In genomic region chr4:131917010-131917555, GRCm38 (mm10) we compare ENCODE assay signal across 17 mouse cellular contexts. TPM values are rescaled to one million over a fixed set of nuclear protein-coding genes. Genes with fewer than 3 reads are reported as not detected.
DNase-seq lines count a peak whose midpoint lies in the region; ATAC-seq and TF ChIP-seq lines count a peak whose summit lies in the region.
"Had no signal": no experiment of that assay in that cellular context is flagged by ENCODE, and none has a peak within 500 bp of the region (broad histone marks: within the 10 kb centered on the region; RNA-seq: fewer than 3 reads in every experiment).

No protein-coding gene starts in this region.

- no peak overlapping the region for H3K9ac ChIP-seq in heart, adult 2 months (ENCODE audit: low read depth, low read length)
- H3K9ac ChIP-seq in kidney, postnatal 0 days (ENCODE audit: low read depth, low read length), result no peak overlapping the region
- no peak overlapping the region for H3K9ac ChIP-seq in forebrain, postnatal 0 days
- H3K9ac ChIP-seq: hindbrain, embryonic 13.5 days; midbrain, embryonic 15.5 days; neural tube, embryonic 12.5 days had no signal

- no peak for TF ChIP-seq CTCF in heart, adult 2 months (IDR thresholded peaks at IDR 0.05)
- TF ChIP-seq CTCF in kidney, postnatal 0 days (IDR thresholded peaks at IDR 0.05; ENCODE audit: low read depth), result no peak
- TF ChIP-seq CTCF in forebrain, postnatal 0 days (IDR thresholded peaks at IDR 0.05; ENCODE audit: low read depth), result no peak

- H3K79me2 ChIP-seq in heart, adult 2 months (replicated peaks; ENCODE audit: control insufficient read depth, insufficient read depth, low read length), result no peaks in the 10 kb centered on the region

- H3K9me3 ChIP-seq in kidney, postnatal 0 days (replicated peaks; ENCODE audit: low read length), result no peaks in the 10 kb centered on the region
- no peaks in the 10 kb centered on the region for H3K9me3 ChIP-seq in forebrain, postnatal 0 days (ENCODE audit: low read length)
- H3K9me3 ChIP-seq: forebrain, embryonic 10.5 days; hindbrain, embryonic 13.5 days; midbrain, embryonic 15.5 days; neural tube, embryonic 12.5 days had no signal

- H3K4me3 ChIP-seq in heart, adult 2 months, result no peak overlapping the region
- no peak overlapping the region for H3K4me3 ChIP-seq in kidney, postnatal 0 days (replicated peaks; ENCODE audit: low read depth, low read length)
- H3K4me3 ChIP-seq in forebrain, postnatal 0 days (ENCODE audit: low read depth, low read length), result no peak overlapping the region
- H3K4me3 ChIP-seq: forebrain, embryonic 10.5 days; hindbrain, embryonic 13.5 days; left cerebral cortex, adult 2 months; midbrain, embryonic 15.5 days; neural tube, embryonic 12.5 days had no signal

- no peak overlapping the region for H3K4me2 ChIP-seq in kidney, postnatal 0 days (ENCODE audit: low read length)
- no peak overlapping the region for H3K4me2 ChIP-seq in forebrain, postnatal 0 days (ENCODE audit: low read depth)
- H3K4me2 ChIP-seq: hindbrain, embryonic 13.5 days; midbrain, embryonic 15.5 days had no signal

- peak in 1 of 2 experiments; percentile 20 for DNase-seq in heart, adult 2 months
- DNase-seq in heart, adult 8-10 months (ENCODE audit: low spot score), result no peak
- DNase-seq in kidney, adult 9 months, result peak; percentile 48
- DNase-seq in kidney, adult 11 months, result no peak
- DNase-seq in kidney, postnatal 0 days (ENCODE audit: low spot score), result peak; percentile 37
- DNase-seq in layer of hippocampus, adult 11-12 months (ENCODE audit: low spot score), result no peak
- DNase-seq in forebrain, postnatal 0 days, result no peak

- intact Hi-C loops in heart, adult 2 months (cut with DNase I), result loop anchor here (2.0 to 5.0 kb wide), 2 partner anchors 50 to 162 kb away; no protein-coding TSS in a partner anchor

- H3K36me3 ChIP-seq in heart, adult 2 months (ENCODE audit: control insufficient read depth, insufficient read depth, low read length), result no peaks in the 10 kb centered on the region
- no peaks in the 10 kb centered on the region for H3K36me3 ChIP-seq in kidney, postnatal 0 days (ENCODE audit: insufficient read depth, low read length)
- no peaks in the 10 kb centered on the region for H3K36me3 ChIP-seq in forebrain, postnatal 0 days (ENCODE audit: insufficient read depth)
- H3K36me3 ChIP-seq: hindbrain, embryonic 13.5 days; midbrain, embryonic 15.5 days; neural tube, embryonic 12.5 days had no signal

- TF ChIP-seq EP300 in heart, adult 2 months (IDR thresholded peaks at IDR 0.05; ENCODE audit: insufficient read depth, low read depth, low read length), result no peak

- H3K27me3 ChIP-seq in heart, adult 2 months (ENCODE audit: control insufficient read depth, insufficient read depth, low read length), result no peaks in the 10 kb centered on the region
- peaks cover 6% of the 10 kb centered on the region; the same call in 1 of the 2 replicates for H3K27me3 ChIP-seq in kidney, postnatal 0 days (ENCODE audit: insufficient read depth, low read length)
- peaks cover 85% of the 10 kb centered on the region for H3K27me3 ChIP-seq in forebrain, postnatal 0 days (ENCODE audit: insufficient read depth, low read length)
- H3K27me3 ChIP-seq: CH12.LX, Patski had no signal

- H3K27ac ChIP-seq in heart, adult 2 months, result peak overlapping the region; percentile 33; the same call in 1 of the 2 replicates
- H3K27ac ChIP-seq in kidney, postnatal 0 days, result peak overlapping the region; percentile 65
- no peak overlapping the region for H3K27ac ChIP-seq in forebrain, postnatal 0 days (ENCODE audit: low read depth, low read length)
- H3K27ac ChIP-seq: forebrain, embryonic 10.5 days; hindbrain, embryonic 13.5 days; left cerebral cortex, adult 2 months; midbrain, embryonic 15.5 days; neural tube, embryonic 12.5 days had no signal

- TF ChIP-seq POLR2A in heart, adult 2 months (IDR thresholded peaks at IDR 0.05; ENCODE audit: insufficient read depth, low read depth, low read length), result no peak

- ATAC-seq in kidney, postnatal 0 days (replicated peaks; ENCODE audit: low FRiP score, low read depth), result no peak
- no peak for ATAC-seq in forebrain, postnatal 0 days
- ATAC-seq: inflammation-experienced regulatory T-cells, adult 6 months; midbrain, embryonic 15.5 days had no signal

- 54% methylated on average over 10 of the region's 10 CpGs for WGBS in heart, adult 2 months
- 58% methylated on average over 10 of the region's 10 CpGs for WGBS in kidney, postnatal 0 days
- 82% methylated on average over 10 of the region's 10 CpGs for WGBS in forebrain, postnatal 0 days

- H3K4me1 ChIP-seq in heart, adult 2 months (ENCODE audit: control insufficient read depth, insufficient read depth, low read length), result peaks cover 12% of the 10 kb centered on the region
- H3K4me1 ChIP-seq in kidney, postnatal 0 days (replicated peaks; ENCODE audit: insufficient read depth, low read length), result peaks cover 37% of the 10 kb centered on the region
- H3K4me1 ChIP-seq in forebrain, postnatal 0 days (ENCODE audit: insufficient read depth), result no peaks in the 10 kb centered on the region

RNA-seq across cellular contexts. Expression of gene Tmem200b, which starts 4.5 kb away (rescaled TPM):
- total RNA-seq in heart, adult 2 months (2021), result 1 to 10 TPM; 7.3 to 7.4 TPM
- 6.9 and 10.4 TPM in 2 replicates for polyA plus RNA-seq in heart, adult 2 months (2012; rRNA removed)
- 1 to 10 TPM; 4.3 to 6.5 (median 5.1) TPM for total RNA-seq in heart, adult 8-10 months (2022)
- polyA plus RNA-seq in kidney, postnatal 0 days (2015; fragmentation: Nextera tagmentation; extraction: Ambion mirVana), result 2.7 and 3.9 TPM in 2 replicates
- 2.5 and 2.7 TPM in 2 replicates for total RNA-seq in forebrain, postnatal 0 days (2014; rRNA removed)
- 0.26 and 0.33 TPM in 2 replicates for polyA plus RNA-seq in forebrain, postnatal 0 days (2015; fragmentation: Nextera tagmentation; extraction: Ambion mirVana)
- total RNA-seq: CH12.LX had no signal
- polyA plus RNA-seq: G1E; hindbrain, embryonic 13.5 days; inflammation-experienced regulatory T-cells, adult 6 months; liver, embryonic 16.5 days; Patski had no signal

RNA-seq across cellular contexts. Expression of gene Srsf4, which starts 43.7 kb away (rescaled TPM):
- 10 to 100 TPM; 31.9 to 34.9 TPM for total RNA-seq in heart, adult 2 months (2021)
- 20.4 and 22.4 TPM in 2 replicates for polyA plus RNA-seq in heart, adult 2 months (2012; rRNA removed)
- 10 to 100 TPM; 28.6 to 34.4 (median 32.5) TPM for total RNA-seq in heart, adult 8-10 months (2022)
- 76.1 and 81.0 TPM in 2 replicates for polyA plus RNA-seq in kidney, postnatal 0 days (2015; fragmentation: Nextera tagmentation; extraction: Ambion mirVana)
- total RNA-seq in forebrain, postnatal 0 days (2014; rRNA removed), result 28.2 and 49.4 TPM in 2 replicates
- 81.3 and 99.7 TPM in 2 replicates for polyA plus RNA-seq in forebrain, postnatal 0 days (2015; fragmentation: Nextera tagmentation; extraction: Ambion mirVana)

Comparison
In these comparisons a context has a peak if more than half of its experiments do, and no peak if none do; other contexts are left out.
1. DNase-seq: peak in kidney, adult 9 months (single experiment) and kidney, postnatal 0 days (single experiment); none in heart, adult 8-10 months (single experiment), kidney, adult 11 months (single experiment), layer of hippocampus, adult 11-12 months (single experiment) and forebrain, postnatal 0 days (single experiment).